Mouse (Mus musculus) kidney, adult 8-10 months (tissue): ENCODE data around the gene Sema3a.

Experiments used
- DNase-seq, 2 experiments: peaks; one replicate each; pipeline ENCODE4 v3.0.0; 2022

The Sema3a gene

DNA sequence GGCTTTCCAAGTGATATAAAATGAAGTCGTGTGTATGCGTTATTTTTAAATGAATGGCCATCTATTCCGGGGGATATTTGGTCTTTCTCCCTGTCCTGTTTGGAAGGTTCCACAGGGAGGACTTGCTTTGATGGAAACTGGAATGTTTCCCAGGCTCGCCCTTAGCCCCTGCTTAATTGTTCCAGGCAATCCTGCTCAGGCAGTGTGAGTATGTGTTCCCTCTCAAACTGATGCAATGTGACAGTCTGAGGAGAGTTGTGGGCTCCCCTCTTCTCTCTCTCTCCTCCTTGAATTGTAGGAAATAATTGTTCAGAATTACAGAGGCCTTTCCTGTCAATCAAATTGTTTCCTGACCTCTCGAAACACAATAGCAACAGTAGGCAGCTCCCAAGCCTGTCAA is 202.1 kb downstream of the Sema3a start:
- DNase-seq, result no peak

DNA sequence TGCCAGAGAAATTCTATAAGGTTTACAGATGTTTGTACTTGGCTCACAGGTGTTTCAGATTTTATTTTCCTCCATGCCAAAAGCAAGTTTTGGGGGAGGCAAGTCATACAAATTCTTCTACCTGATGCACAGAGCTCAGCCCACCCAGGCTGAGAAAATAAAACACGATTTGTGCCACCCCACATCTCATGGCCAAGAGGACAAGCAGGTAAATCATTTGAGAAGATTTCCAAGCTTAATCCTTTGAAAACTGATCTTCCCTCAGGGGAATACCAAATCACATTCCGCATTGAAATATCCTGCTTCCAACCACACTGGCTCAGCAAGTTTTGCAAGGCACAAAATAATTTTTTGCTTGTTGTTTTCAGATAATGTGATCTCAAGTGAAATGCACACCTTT is 206.2 kb downstream of the Sema3a start:
- DNase-seq, result no peak

DNA sequence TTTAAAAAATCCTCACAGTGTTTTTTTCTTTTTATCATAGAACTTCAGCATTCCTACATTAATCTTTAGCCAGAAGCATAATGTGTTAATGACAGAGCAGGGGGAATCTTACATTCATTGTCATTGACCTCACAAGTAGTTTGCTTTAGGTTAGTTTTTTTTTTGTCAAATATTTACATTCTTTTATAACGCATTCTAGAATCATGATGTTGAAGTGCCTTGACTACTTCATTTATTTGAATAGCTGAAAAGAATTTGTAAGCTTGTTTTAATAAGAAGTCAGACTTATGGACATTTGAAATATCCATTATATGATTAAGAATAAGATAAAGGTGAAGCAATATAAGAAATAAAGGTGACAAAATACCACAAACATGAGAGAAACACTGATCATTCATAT is 212.5 kb downstream of the Sema3a start:
- no peak for DNase-seq

DNA sequence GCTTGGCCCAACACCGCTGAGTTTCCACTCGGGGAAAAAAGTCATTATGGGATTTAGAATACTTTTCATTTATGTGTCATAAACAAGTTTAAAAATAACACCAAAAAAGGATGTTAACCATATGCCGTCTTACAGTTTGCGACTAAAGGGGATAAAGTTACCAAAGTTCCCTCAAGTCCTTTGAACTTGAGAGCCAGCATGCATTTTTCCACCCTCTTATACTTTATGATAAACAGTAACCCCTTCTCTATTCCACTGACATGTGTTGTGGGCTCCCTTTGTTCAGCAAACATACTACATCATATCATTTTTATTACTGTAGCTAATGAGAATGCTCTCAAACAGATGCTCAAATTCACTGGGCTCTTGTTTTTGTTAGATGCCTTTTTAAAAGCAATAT is 221.9 kb downstream of the Sema3a start:
- DNase-seq, result no peak

DNA sequence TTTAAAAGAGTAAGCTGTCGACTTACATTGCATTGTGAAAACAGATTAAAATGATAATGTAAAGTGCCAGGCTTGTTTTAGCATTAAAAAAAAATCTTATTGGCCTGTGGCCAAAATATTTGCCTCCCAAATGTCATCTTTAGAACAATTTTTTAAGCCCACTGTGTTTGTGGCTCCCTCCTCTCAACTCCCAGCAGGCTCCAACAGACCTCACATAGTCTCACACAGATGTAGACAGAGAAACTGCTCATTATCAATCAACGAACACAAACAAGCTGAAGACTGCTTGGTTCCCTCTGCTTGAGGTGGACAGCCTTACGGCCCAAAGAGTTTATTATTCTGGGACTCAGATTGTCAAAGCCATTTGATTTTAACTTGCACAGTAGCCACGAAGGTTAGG is 226.4 kb downstream of the Sema3a start:
- DNase-seq, result no peak

DNA sequence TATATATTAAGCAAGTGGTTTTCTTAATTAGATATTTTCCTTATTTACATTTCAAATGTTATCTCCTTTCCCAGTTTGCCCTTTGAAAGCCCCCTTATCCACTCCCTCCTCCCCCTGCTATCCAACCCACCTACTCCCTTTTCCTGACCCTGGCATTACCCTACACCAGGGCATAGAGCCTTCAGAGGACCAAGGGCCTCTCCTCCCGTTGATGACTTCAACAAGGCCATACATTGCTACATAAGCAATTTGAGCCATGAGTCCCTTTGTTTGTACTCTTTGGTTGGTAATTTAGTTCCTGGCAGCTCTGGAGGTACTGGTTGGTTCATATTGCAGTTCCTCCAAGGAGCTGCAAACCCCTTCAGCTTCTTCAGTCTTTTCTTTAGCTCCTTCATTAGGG is 227.8 kb downstream of the Sema3a start:
- no peak for DNase-seq

DNA sequence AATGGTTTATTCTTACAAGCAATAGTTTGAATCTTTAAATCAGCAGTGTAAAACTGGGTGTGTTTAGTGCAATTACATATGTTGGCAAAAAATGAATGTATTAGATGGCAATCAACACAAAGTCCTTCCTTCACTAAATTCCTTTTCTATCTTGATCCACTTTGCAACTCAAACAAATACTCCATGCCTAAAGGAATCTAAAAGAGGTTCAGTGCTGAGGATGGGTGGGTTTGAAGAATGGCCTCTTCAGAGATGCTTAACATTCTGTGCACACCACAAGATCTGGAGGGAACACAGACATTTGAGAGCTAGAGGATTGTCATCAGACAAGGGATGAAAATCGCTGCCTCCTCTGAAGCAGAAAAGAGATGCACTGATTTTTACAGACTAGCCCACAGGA is 228.3 kb downstream of the Sema3a start:
- DNase-seq, result no peak

DNA sequence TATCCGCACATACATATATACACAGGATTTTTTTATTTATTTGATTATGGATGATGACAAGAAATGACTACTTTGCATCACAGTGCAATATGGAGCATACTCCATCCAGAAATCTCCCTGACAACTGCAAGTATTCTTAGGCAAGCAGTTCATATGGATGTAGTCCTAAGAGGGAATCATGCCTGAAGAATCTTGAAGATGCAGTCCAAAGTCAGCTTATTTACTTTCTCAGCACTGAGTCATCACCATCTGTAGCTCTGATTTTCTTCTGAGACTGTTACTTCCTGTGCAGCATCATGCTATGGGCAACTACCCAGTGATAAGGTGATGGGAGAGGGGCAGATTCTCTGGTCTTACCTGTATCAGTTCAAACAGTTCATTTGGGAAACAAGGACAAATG is 229.7 kb downstream of the Sema3a start:
- DNase-seq, result no peak

DNA sequence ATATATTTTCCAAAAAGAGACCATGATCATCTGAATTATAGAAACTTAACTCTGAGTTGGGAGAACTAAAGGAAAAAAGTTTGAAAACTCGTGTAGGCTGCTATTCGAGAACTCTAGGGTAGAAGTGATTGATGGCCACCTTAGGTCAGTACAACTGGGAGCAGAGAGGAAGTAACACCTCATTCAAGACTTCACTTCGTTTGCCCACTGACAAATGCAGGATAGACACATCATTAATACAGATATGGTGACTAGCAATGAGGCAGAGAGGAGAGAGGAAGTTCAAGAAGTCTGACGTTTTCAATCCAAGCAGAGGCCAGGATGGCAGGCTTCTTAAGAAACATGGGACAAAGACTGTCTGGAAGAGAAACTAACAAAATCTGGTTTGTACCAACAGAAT is 233.6 kb downstream of the Sema3a start:
- DNase-seq, result no peak

DNA sequence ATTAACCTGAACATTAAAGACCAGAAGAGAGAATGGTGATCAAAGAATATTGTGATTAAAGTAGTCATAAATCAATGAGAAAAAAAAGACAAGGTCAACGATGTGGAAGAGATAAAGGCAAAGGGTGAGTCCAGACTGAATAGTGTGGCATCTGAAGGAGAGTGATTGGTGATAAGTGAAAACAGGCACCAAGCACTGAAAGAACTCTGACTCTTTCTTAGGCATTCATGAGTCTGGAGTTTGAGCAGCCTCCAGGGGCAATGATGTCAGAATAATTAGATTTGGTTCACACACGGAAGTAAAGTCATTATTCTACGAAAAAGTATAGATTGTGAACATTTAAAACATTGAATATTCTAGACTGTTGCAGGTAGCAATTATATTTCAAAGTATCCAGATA is 235.5 kb downstream of the Sema3a start:
- DNase-seq, result no peak

DNA sequence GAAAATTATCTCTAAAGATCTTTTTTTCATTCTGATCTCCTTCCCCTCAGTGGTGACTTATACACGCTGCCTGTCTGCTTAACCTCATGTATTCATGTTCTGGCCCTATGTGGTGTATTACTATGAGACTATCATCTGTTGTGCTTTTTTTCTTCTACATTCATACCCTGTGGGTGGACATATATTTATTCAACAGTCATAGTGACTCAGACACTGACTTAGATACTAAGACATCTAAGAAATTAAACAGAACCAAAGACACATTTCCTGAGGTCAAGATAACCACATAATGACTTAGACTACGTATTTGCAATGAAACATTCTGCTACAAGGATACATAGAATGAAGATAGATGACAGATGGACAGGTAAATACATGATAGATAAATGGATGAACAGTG is 239.9 kb downstream of the Sema3a start:
- no peak for DNase-seq

DNA sequence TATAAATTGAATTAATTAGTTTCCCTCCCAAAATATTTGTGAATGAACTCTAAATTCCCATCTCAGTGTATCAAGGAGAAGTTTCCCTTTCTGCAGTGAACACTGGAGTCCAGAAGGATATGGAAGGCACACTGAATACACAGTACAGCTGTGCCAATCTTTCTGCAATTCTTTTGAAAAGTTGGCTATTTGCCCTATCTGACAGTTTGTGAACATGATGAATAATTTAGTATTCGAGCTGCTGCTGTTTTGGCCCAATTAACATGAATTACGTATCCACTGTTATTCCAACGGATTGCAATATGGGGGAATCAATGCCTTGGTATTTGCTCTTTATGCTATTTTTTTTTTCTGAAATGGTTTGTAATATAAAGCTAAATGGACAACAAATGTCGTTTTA is 254.0 kb downstream of the Sema3a start:
- no peak for DNase-seq

DNA sequence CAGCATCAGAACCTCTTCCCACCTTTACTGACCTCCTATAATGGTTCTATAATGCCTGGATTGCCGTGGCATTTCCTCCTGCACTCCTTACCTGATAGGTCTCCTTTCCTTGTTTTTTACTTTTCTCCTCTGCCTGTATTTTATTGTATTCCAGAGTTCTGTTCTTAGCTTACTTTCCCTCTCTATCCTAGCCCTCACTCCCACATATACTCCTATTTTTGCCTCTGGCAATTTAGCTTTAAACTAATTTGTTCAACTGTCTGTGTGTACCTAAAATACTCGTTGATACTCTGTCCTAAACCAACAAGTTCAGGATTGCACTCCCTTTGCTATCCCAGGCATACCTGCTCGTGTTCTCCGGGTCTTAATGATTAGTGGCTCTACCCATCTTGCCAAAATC is 258.8 kb downstream of the Sema3a start:
- no peak for DNase-seq

DNA sequence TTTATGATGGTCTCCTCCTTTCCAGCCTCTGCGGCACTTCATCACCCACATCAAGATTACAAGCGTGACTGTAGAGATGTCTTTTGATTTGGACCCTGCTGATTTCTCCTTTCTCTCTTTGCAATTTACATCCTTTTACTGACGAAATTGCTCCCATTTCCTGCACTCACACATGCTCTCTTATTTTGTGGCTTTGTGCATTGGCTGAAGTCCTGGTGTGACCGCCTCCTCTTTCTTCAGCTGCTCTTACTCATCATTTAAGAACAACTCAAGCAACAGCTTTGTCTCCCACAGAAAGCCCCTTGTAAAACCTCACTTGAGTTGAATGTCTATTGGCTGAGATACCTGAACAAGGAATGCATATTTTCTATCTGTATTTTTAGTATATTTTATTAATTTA is 259.5 kb downstream of the Sema3a start:
- DNase-seq, result no peak

DNA sequence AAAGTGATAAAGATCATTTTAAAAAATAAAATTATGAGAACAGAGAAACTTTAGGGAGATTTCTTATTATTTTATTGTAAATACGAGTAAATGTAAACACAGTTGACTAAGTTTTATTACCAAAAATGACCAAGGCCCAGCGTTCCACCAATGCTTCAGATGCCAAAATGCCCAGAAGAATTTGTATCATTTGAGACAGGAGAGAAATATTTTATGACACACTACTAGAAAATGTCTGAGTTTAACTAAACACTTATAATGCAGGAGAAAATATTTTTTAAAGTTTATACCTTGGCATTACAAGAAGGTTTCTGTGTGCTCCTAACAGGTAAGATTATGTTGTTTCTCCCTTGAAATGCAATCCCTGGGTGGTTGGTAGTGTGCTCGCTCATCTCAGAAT is 261.4 kb downstream of the Sema3a start:
- DNase-seq, result no peak

DNA sequence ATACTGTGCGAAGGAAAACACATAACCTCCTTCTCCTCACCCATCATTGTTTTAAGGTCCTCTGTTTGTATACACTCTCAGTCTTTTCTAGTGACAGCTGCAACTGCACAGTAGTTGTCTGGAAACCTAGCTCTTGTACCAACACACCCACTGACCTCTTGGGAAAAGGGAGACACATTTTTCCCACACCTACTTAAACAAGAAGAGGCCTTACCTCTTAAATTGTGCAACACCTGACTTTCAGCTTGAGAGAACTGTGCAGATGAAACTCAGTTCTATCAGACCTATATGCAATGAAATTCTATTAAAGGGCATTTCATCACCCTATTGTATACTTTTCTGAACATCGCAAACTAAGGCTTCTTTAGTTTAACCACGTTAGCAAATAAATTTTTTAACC is 262.5 kb downstream of the Sema3a start:
- no peak for DNase-seq

DNA sequence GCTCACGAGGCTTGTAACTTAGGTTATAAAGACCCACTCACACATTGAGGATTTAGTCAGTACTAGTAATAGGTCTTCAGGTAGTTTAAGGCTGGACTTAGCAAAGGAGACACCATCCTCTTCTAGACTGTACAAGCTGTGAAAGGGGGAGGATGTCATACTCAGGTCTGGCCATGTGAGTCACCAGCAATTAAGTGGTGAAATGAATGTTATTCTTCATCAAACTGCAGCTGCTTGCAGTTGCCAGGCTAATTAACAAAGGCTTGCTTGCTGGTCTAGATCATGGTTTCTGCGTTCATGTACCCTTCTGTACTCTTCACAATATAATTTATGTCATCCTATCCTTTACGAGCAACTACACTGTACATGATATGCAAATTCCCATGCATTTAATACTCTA is 264.8 kb downstream of the Sema3a start:
- DNase-seq, result no peak

DNA sequence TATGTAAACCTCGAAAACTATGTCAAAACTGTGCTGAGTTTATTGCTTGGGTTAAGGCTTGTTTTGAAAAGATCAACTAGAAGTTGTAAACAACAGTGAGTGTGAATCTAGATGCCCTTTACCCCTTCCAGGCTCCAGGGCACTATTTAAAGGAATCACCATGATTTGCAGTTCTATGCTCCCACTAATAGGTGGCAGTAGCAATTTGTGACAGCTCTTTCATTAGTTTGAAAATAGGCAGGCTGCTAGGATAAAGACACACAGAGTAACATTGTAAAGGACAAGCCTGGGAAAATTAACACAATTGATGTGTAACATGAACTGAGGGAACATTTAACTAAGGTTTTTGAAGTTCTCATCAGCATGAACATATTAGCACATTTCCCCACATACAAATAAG is 280.2 kb downstream of the Sema3a start:
- no peak for DNase-seq

DNA sequence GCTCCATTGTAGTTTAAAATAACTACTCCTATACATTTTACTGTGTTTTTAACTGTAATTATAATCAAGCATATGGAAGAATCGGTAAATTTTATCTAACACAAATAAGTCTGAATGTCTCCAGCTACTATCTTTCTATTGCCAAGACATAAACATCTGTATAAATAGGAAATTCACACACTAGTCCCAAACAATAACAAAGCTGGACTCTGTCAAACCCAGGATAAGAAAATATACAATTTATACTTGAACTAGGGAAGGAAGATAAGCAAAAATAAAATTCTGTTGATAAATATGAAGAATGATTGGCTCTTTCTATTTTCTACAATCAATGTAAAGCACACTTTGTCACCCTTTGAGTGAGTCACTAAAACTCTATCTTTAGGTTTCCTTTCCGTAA is 280.9 kb downstream of the Sema3a start:
- DNase-seq, result no peak

DNA sequence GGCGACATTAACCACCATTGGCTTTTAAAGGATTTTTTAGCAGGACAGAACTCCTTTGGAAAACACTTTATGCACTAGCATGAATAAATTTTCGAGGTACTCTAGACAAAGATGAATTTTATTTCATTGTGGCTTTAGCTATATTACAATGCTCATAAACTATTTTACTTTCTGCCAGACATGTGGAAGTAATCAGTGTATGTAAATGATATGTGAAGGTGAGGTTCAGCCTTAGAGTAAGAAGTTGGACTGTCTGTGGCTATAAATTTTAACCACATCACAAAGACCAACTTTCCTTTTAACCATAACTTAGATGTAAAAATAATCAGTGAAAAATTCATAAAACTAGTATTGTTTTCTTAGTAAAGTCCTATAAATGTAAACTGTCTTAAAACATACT is 286.7 kb downstream of the Sema3a start:
- no peak for DNase-seq

DNA sequence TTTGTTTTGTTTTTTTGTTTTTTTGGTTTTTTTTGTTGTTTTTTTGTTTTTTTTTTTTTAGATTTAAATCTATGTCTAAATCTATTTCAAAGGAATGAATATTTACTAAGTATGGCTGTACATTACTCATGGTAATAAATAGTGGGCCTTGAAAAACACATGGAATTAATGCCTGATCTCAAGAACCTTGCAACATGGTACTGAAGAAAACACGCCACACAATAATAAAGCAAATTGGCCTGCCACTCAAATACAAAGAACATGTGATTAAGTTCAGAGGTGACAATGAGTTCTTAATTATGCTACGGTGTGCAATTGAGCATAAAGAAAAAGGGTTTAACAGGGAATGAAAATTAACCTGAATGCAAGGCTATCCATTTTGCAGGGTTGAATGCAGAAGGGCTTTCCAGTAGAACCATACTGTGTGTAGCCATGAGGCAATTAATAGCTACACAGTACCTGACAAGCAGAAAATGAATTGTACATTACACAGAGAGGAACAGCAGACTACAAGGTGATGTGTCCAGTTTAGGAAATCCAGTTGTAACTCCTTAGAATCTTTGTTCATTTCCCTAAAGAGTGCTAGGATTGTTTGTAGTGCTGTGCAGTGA is 288.8 kb downstream of the Sema3a start:
- DNase-seq, result no peak

DNA sequence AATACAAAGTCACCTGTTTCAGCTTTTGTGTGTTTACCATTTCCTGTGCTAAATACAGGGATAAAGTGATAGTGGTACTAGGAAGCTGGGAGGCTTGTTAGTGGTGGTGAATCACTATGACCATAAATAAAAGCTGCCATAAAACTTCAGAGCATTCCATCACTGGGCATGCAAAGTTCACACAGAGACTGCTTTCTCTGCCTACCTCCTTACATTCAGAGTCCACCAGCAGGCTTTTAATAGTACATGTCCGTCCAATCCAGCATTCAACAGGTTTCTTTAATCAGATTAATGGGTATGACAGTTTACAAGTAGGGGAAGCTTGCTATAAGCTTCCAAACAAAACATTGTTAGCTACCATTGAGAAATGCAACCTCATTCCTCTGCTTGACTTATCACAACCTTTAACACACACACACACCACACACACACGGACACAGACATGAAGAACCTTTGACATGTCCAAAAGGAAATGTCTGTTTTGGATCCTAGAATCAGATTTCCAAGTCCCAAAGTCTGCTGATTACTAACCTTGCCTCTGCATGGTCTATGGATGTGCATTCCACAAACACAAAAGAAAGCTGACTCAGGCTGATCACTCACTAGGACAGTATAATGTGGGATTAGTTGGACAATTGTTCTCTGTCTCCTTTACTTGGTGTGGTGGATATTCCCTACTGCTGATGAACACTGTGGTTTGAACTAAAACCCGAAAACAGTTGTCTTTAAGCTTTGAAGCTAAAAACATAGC is 291.9 kb downstream of the Sema3a start:
- DNase-seq, result no peak

DNA sequence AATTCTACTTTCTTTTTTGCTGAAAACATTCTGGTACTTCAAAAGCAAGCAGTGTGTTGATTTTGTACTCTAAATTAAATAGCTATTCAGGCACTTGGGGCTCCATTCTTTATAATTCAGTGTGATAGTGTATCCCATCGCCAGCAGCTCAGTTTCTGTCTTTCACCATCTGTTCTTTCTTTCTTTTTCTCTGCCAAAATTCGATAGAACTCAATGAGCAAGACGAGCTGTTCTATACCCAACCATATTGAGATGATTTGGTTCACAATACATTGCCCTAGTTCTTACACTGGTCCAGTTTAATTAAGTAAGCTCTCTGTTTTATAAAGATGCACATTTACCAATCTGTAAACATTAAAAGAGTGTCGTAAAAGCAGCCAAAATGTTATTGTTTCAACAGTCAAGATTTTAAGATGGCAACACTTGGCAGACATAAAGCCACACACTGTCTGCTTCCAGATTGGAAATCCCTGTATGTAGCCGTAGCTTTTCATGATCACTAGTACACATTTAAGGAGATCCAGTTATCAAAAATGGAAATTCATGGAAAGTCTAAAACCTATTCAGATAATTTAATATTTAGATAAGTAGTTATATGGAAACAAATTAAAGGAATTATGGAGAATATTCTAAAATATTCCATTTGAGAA is 296.2 kb downstream of the Sema3a start:
- no peak for DNase-seq

DNA sequence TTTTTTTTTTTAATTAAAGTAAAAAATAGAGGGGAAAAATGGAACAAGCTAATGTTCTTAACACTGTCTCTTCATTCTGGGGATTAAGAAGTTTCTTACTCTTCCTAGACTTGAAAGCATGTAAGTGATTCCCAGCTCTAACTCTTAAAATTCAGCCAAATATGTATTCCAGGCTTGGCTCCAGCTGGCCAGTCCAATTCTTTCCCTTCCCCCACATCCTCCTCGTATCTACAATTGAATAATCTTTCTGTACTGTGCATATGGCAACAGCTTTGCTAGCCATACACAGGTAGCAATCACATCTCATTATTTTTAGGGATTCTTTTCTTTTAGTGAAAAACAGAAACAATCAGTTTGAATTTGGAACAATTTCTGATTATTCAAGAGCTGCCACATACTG is 303.5 kb downstream of the Sema3a start:
- DNase-seq, result no peak

DNA sequence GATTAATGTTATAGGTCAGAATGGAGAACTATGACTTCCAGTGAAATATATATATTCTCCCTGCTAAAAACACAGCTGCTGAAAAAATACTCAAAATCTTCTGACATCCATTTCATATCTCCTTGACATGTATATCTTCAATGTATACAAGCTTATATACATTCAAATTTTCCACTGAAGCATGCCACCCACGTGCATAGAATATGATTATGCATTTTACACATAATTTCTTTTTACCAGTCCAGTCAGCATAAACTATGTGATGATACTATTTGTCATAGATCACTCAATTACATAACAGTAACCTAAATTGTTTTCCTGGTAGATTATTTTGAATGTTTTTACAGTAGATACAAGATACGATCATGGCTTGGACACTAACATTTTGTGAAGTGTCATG is 306.6 kb downstream of the Sema3a start:
- DNase-seq, result no peak
